8 mouse cellular contexts compared by ENCODE assay signal in the genomic region with DNA sequence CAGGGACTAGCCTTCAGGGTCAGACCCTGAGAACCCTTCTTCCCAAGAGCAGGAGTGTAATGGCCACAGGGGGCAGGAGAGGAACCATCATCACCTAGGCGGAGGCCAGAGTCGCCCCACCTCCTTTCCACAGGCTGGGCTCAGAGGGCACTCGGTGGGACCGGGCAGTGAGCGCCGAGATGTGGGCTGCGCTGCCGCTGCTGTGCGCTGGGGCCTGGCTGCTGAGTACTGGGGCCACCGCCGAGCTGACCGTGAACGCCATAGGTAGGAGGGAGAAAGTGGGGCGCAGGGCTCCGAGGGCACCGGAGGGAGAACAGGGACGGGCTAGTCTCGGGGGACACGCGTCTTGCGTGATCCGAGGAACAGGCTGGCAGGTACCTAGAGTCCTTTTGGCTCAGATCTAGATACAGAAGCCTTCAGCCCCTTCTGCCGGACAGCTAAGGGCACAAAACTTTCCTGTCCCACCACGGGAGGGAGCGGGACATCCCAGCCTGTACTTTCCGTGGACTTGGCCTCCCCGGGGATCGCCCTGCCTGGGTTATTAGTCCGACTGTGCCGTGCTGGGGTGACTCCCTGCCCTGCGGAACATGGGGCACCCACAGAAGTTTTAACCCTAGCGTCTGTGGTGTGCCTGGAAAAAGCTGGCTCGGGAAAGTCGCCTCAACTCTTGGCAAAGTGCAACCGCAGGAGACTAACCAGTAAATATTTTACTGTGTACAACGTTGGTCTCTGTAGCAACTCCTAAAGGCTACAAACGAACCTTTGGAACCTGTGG. TPM values are rescaled to one million over a fixed set of nuclear protein-coding genes. Genes with fewer than 3 reads are reported as not detected.
DNase-seq lines count a peak whose midpoint lies in the region; ATAC-seq lines count a peak whose summit lies in the region.

No protein-coding gene starts in this region.

- peak overlapping the region; percentile 70 for H3K9ac ChIP-seq in intestine, embryonic 16.5 days (ENCODE audit: low read depth, low read length)
- H3K9ac ChIP-seq in liver, embryonic 13.5 days, result peak overlapping the region; percentile 62

- no peak overlapping the region for H3K27ac ChIP-seq in intestine, embryonic 16.5 days (ENCODE audit: low read length)
- H3K27ac ChIP-seq in liver, embryonic 13.5 days, result peak overlapping the region; percentile 71

- peak; percentile 20 for DNase-seq in WW6 (ENCODE audit: low read depth, low spot score)
- no peak for DNase-seq in liver, embryonic 13.5 days
- peak; percentile 88 for DNase-seq in splenic B cell, adult 2 months (ENCODE audit: low read depth, low spot score)
- DNase-seq in c-Kit-positive CD71-positive TER-119-positive erythroid progenitor cells, embryonic 14.5 days (ENCODE audit: low spot score), result no peak

- no peaks in the 10 kb centered on the region for H3K36me3 ChIP-seq in intestine, embryonic 16.5 days (ENCODE audit: control insufficient read depth, insufficient read depth, low read length)
- no peaks in the 10 kb centered on the region for H3K36me3 ChIP-seq in liver, embryonic 13.5 days
- H3K36me3 ChIP-seq in splenic B cell, adult 2 months (ENCODE audit: control insufficient read depth, insufficient read depth, low read length, poor library complexity, severe bottlenecking), result no peaks in the 10 kb centered on the region; the same call in none of the 2 replicates

- H3K4me3 ChIP-seq in intestine, embryonic 16.5 days (ENCODE audit: low read length), result peak overlapping the region; percentile 59
- H3K4me3 ChIP-seq in liver, embryonic 13.5 days (replicated peaks), result peak overlapping the region; percentile 54

- H3K4me1 ChIP-seq in intestine, embryonic 16.5 days (ENCODE audit: control insufficient read depth, insufficient read depth, low read length), result no peaks in the 10 kb centered on the region
- H3K4me1 ChIP-seq in liver, embryonic 13.5 days (replicated peaks), result 0 out of 2 replicates have a peak, but pooled peaks cover 2% of the 10 kb centered on the region

- peak overlapping the region; percentile 94 for H3K4me2 ChIP-seq in intestine, embryonic 16.5 days (ENCODE audit: low read depth, low read length)
- peak overlapping the region; percentile 59 for H3K4me2 ChIP-seq in liver, embryonic 13.5 days

- under 1% methylated on average over 37 of the region's 37 CpGs for WGBS in intestine, embryonic 16.5 days
- 1% methylated on average over 37 of the region's 37 CpGs for WGBS in liver, embryonic 13.5 days (ENCODE audit: insufficient replicate concordance)

- H3K27me3 ChIP-seq in intestine, embryonic 16.5 days (replicated peaks; ENCODE audit: control insufficient read depth, insufficient read depth, low read length), result no peaks in the 10 kb centered on the region
- H3K27me3 ChIP-seq in liver, embryonic 13.5 days, result peaks cover 12% of the 10 kb centered on the region
- no peaks in the 10 kb centered on the region; the same call in 1 of the 2 replicates for H3K27me3 ChIP-seq in splenic B cell, adult 2 months (ENCODE audit: control insufficient read depth, insufficient read depth, low read length, poor library complexity, severe bottlenecking)

- H3K9me3 ChIP-seq in intestine, embryonic 16.5 days (ENCODE audit: control insufficient read depth, low read length), result no peaks in the 10 kb centered on the region
- H3K9me3 ChIP-seq in liver, embryonic 13.5 days (replicated peaks), result no peaks in the 10 kb centered on the region

- ATAC-seq in common myeloid progenitor, adult 5-6 weeks (replicated peaks; ENCODE audit: low read depth, poor library complexity, severe bottlenecking), result peak; percentile 99
- peak; percentile 98 for ATAC-seq in granulocyte monocyte progenitor cell, adult 5-6 weeks (replicated peaks; ENCODE audit: poor library complexity, severe bottlenecking)
- ATAC-seq in intestine, embryonic 16.5 days, result peak; percentile 96
- ATAC-seq in liver, embryonic 13.5 days (ENCODE audit: low read depth), result peak; percentile 87
- peak; percentile 96 for ATAC-seq in monocyte, adult 5-6 weeks (replicated peaks; ENCODE audit: insufficient number of reproducible peaks, low FRiP score, low TSS enrichment, poor library complexity, severe bottlenecking)

RNA-seq across cellular contexts. Expression of gene Ctsh, which starts 0.6 kb away (rescaled TPM):
- total RNA-seq in common myeloid progenitor, adult 5-6 weeks (2017), result 8.8 and 19.2 TPM in 2 replicates
- 131 and 141 TPM in 2 replicates for total RNA-seq in granulocyte monocyte progenitor cell, adult 5-6 weeks (2014; fragmentation: Nextera tagmentation)
- total RNA-seq in granulocyte monocyte progenitor cell, adult 5-6 weeks (2017), result 53.6 and 57.1 TPM in 2 replicates
- polyA plus RNA-seq in intestine, embryonic 16.5 days (2015; fragmentation: Nextera tagmentation; extraction: Ambion mirVana), result 56.9 and 59.4 TPM in 2 replicates
- polyA plus RNA-seq in liver, embryonic 13.5 days (2015; fragmentation: Nextera tagmentation; extraction: Ambion mirVana), result 53.1 and 57.5 TPM in 2 replicates
- 117 to 205 TPM (median 169 TPM) in 3 replicates for total RNA-seq in monocyte, adult 5-6 weeks (2017)

Comparison
In these comparisons a context has a peak if more than half of its experiments do, and no peak if none do; other contexts are left out.
1. DNase-seq: peak in WW6 (single experiment) and splenic B cell, adult 2 months (single experiment); none in liver, embryonic 13.5 days (single experiment) and c-Kit-positive CD71-positive TER-119-positive erythroid progenitor cells, embryonic 14.5 days (single experiment).
2. Peak in every context shown above with its lines, with median percentiles within 50 percentile points of each other: ATAC-seq.